Mouse (Mus musculus): ENCODE measurements around the gene Jph4.

GRCm38 (mm10) chr14:55146829-55147401 is 30.2 kb upstream of the Jph4 start:
- TF ChIP-seq GATA1 (IDR thresholded peaks at IDR 0.05; ENCODE audit: low read length): no peak
- no peak for TF ChIP-seq TAL1 (IDR thresholded peaks at IDR 0.05; ENCODE audit: low read length)
